Mouse (Mus musculus) thymus, adult 2 months (tissue): ENCODE measurements around the gene Nrip1. TPM values are rescaled to one million over a fixed set of nuclear protein-coding genes. Genes with fewer than 3 reads are reported as not detected.
A peak's percentile ranks its signal among the peaks of the same experiment; 100 is the strongest.

Experiments used
- DNase-seq: peaks from one replicate; pipeline ENCODE4 v3.0.0; 2021
- H3K27ac ChIP-seq: fragments of 200-500 bp; 2 replicates; pipeline ENCODE4 v1.5.1; 2012; ENCODE audit warnings: low read length, control low read depth; ENCODE audit not compliant: control insufficient read depth, insufficient read depth
- H3K27me3 ChIP-seq: fragments of 200-500 bp; 2 replicates; pipeline ENCODE4 v1.6.1; 2012; ENCODE audit warnings: mild to moderate bottlenecking, low read length, moderate library complexity, mixed read lengths; ENCODE audit not compliant: control insufficient read depth, insufficient read depth
- H3K36me3 ChIP-seq: fragments of 200-500 bp; 2 replicates; pipeline ENCODE4 v1.6.1; 2012; ENCODE audit warnings: mild to moderate bottlenecking, low read length, moderate library complexity; ENCODE audit not compliant: control insufficient read depth, insufficient read depth
- H3K4me1 ChIP-seq: fragments of 200-500 bp; replicated peaks from 2 replicates; pipeline ENCODE4 v1.6.1; 2012; ENCODE audit warnings: low read length; ENCODE audit not compliant: control insufficient read depth, insufficient read depth
- H3K4me3 ChIP-seq: fragments of 200-500 bp; 2 replicates; pipeline ENCODE4 v1.5.1; 2012; ENCODE audit warnings: mild to moderate bottlenecking, low read length, control low read depth, moderate library complexity; ENCODE audit not compliant: control insufficient read depth, insufficient read depth
- CTCF ChIP-seq: fragments of 200-500 bp; IDR thresholded peaks from 2 replicates; pipeline ENCODE4 v1.5.1; 2012; ENCODE audit warnings: mild to moderate bottlenecking, control low read depth, low read length, moderate library complexity, borderline replicate concordance; ENCODE audit not compliant: control insufficient read depth, poor library complexity, insufficient read depth; ENCODE audit errors: extremely low read depth
- POLR2A ChIP-seq: fragments of 200-500 bp; IDR thresholded peaks from 2 replicates; pipeline ENCODE4 v1.6.1; 2012; ENCODE audit warnings: mild to moderate bottlenecking, low read length, control low read depth, moderate library complexity; ENCODE audit not compliant: control insufficient read depth, poor library complexity, insufficient read depth; ENCODE audit errors: extremely low read depth
- WGBS: fragments of 180-500 bp; shearing (Covaris S2); methylation state at CpG from one replicate; pipeline ENCODE4 v1.1.7; 2018; 5-methylcytosine and 5-hydroxymethylcytosine counted together
- polyA plus RNA-seq: library from polyadenylated mRNA; depleted of rRNA; stranded (reverse); fragments of >200 nt; gene quantifications from 2 replicates; pipeline ENCODE4 v1.2.3, GENCODE M21; 2012

Gene Nrip1
- polyA plus RNA-seq, 1 experiment = 23.7 TPM

DNA sequence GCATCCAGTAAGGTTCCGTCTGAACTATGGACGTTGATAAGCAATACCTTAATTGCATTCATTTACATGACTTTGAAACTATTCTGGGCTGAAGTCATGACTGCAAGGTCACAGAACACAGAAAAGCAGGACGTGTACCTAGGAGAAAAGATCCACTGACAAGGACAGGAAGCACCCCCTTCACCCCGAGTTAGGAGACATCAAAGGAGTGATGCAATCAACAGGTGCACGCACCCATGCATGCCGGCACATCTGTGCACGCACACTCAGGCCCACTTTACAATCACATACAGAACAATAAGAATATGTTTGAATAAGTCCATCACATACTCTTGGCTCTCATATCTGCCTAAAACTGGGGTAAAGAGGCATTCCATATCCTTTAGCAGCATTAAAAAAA lies 19.3 kb downstream of the Nrip1 start:
- peaks cover 23% of the 10 kb centered on the region for H3K4me1 ChIP-seq
- peaks cover 13% of the 10 kb centered on the region for H3K36me3 ChIP-seq
- no peak overlapping the region for H3K27ac ChIP-seq
- 4% methylated on average over 7 of the region's 7 CpGs for whole genome bisulfite sequencing
- DNase-seq = peak; percentile 72
- H3K27me3 ChIP-seq = no peaks in the 10 kb centered on the region
- no peak overlapping the region for H3K4me3 ChIP-seq
- TF ChIP-seq CTCF (no peak), POLR2A (no peak)

DNA sequence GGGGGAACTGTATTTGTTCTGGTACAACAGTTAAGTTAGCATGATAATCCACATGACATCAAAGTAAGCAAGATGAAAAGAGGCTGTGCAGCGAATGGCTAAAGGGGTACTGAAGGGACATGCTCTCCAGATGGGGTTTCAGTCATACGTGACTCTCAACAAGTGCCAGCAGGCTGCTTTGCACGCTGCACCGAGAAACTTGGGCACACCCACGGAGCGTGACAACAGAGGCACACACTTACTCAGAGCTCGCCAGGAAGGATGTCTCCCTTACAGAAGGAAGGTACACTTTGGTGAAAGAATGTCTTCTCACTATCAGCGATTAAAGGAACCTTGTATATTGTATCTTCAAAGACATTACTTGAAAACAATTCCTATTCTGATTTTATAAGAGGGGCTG lies 22.7 kb downstream of the Nrip1 start:
- Histone ChIP-seq H3K4me1 (peaks cover 17% of the 10 kb centered on the region), H3K27me3 (no peaks in the 10 kb centered on the region), H3K36me3 (peaks cover 19% of the 10 kb centered on the region), H3K4me3 (no peak overlapping the region), H3K27ac (no peak overlapping the region)
- 67% methylated on average over 8 of the region's 8 CpGs for WGBS
- no peak for DNase-seq
- TF ChIP-seq CTCF = no peak
- TF ChIP-seq POLR2A = no peak

DNA sequence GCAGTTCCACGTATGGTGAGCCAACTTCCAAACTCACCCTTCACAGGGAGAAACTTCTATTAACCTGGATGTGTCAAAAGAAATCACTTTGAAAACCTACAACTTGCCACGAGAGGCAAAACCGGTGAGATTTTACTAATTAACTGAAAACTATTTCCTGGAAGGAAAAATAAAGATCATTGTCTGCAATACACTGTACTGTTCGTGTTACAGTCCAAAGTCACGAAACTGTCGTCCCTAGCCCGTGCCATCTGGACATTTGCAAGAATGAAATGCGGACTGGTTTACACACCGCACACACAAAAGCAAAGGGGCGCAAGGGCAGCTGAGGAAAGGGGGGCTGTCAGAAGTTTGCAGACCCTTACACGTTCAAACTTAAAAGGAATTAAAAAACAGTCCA lies 24.6 kb downstream of the Nrip1 start:
- TF ChIP-seq POLR2A = no peak
- no peak for TF ChIP-seq CTCF
- 96% methylated on average over 11 of the region's 11 CpGs for WGBS
- no peak overlapping the region for H3K27ac ChIP-seq
- peaks cover 19% of the 10 kb centered on the region for H3K36me3 ChIP-seq
- no peak for DNase-seq
- H3K4me3 ChIP-seq = no peak overlapping the region
- no peaks in the 10 kb centered on the region for H3K27me3 ChIP-seq
- H3K4me1 ChIP-seq = peaks cover 22% of the 10 kb centered on the region

DNA sequence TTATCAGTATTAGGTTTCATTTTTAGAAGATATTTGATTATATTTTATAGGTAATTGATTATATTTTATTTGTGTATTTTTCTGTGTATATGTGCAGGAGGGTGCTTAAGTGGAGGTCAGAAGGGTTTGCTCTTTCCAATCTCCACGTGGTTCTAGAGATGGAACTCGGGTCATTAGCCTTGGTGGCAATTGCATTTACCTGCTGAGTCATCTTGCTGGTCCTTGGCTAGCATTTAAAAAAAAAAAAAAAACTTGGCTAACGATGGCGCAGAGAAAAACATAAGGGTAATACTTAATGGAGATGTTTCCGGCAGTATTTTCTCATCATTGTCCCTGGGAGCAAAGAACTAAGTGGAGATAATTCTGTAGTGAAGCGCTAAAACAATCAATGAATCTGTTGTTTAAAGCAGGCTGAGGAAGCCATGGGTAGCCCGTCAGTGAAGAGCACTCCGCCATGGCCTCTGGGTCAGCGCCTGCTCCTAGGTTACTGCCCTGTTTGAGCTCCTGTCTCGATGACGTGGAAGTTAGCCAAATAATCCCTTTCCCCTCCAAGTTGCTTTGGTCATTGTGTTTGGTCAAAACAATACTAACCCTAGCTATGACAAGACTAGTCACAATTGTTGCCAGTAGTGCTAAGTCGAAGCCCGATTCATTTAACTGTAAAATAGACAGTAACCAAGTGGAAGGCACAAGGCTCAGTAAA lies 25.8 kb downstream of the Nrip1 start:
- no peak for DNase-seq
- no peaks in the 10 kb centered on the region for H3K27me3 ChIP-seq
- no peak for TF ChIP-seq CTCF
- 97% methylated on average over 13 of the region's 13 CpGs for WGBS
- H3K4me3 ChIP-seq = no peak overlapping the region
- peaks cover 19% of the 10 kb centered on the region for H3K36me3 ChIP-seq
- H3K27ac ChIP-seq = no peak overlapping the region
- peaks cover 19% of the 10 kb centered on the region for H3K4me1 ChIP-seq

- Histone ChIP-seq H3K27ac (no peak overlapping the region), H3K4me3 (no peak overlapping the region), H3K36me3 (peaks cover 16% of the 10 kb centered on the region; the same call in 1 of the 2 replicates), H3K4me1 (peaks cover 26% of the 10 kb centered on the region), H3K27me3 (no peaks in the 10 kb centered on the region)
- no peak for TF ChIP-seq CTCF
- no peak for TF ChIP-seq POLR2A
- DNase-seq = no peak
- WGBS = 96% methylated on average over 7 of the region's 7 CpGs
Measured at GRCm38 (mm10) chr16:76346371-76346770, 27.3 kb downstream of the Nrip1 start.

DNA sequence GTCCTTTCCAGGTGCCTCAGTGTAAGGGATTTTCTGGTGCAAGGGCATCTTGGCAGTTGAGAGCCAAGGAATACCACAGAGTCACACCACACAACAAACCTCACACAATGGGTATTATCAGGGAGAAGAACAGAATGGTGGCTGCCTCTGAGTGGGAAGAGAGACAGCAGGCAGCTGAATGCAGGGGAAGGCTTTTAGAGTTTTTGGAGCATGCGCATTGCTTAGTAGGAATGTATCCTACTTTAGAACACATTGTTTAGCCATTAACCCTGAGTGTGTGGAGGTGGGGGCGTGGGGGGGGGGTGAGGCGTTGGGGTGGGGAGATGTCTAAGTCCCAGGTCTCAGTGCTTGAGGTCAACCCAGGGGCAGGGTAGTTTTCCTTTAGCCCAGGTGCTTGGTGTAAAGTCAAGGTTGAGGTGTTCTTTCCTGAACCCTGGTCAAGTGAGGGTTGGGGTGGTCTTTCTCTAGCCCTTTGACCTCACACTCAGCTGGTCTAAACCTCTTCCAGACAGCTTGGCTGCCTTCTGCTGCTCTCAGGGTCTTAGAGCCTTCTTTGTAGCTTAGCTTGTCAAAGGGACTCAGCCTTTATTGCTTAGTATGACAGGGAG lies 28.8 kb downstream of the Nrip1 start:
- no peak overlapping the region for H3K27ac ChIP-seq
- no peaks in the 10 kb centered on the region for H3K27me3 ChIP-seq
- no peak for TF ChIP-seq POLR2A
- no peak for TF ChIP-seq CTCF
- no peak overlapping the region for H3K4me3 ChIP-seq
- peaks cover 25% of the 10 kb centered on the region for H3K4me1 ChIP-seq
- WGBS = 98% methylated on average over 3 of the region's 3 CpGs
- DNase-seq = no peak
- H3K36me3 ChIP-seq = peaks cover 12% of the 10 kb centered on the region; the same call in 1 of the 2 replicates
